Mouse (Mus musculus): Measurements from ENCODE around the gene Eif3c. TPM values are rescaled to one million over a fixed set of nuclear protein-coding genes. Genes with fewer than 3 reads are reported as not detected.

The Eif3c gene
- polyA plus RNA-seq, 1 experiment from 2014 or later, result 189 TPM

- Histone ChIP-seq H3K36me3 (ENCODE audit: control insufficient read depth, insufficient read depth, low read length) (no peaks in the 10 kb centered on the region), H3K4me2 (no peak overlapping the region), H3K4me1 (ENCODE audit: control insufficient read depth, insufficient read depth, low read length) (no peaks in the 10 kb centered on the region), H3K9me3 (ENCODE audit: control insufficient read depth, low read length) (no peaks in the 10 kb centered on the region), H3K9ac (ENCODE audit: low read length) (no peak overlapping the region), H3K27ac (ENCODE audit: low read depth, low read length) (no peak overlapping the region), H3K4me3 (ENCODE audit: low read depth, low read length) (no peak overlapping the region), H3K27me3 (ENCODE audit: control insufficient read depth, insufficient read depth, low read length) (no peaks in the 10 kb centered on the region)
- no peak for DNase-seq (ENCODE audit: low spot score, missing footprints)
- 84% methylated on average over 5 of the region's 5 CpGs for WGBS
- ATAC-seq (ENCODE audit: low FRiP score), result no peak
Measured at GRCm38 (mm10) chr7:126595890-126596289, 29.7 kb upstream of the Eif3c start.

- WGBS, result 82% methylated on average over 11 of the region's 11 CpGs
- Histone ChIP-seq H3K4me2 (no peak within 1 kb of the TSS), H3K27ac (ENCODE audit: low read depth, low read length) (no peak within 1 kb of the TSS), H3K27me3 (ENCODE audit: control insufficient read depth, insufficient read depth, low read length) (no peaks in the 10 kb centered on the region), H3K4me1 (ENCODE audit: control insufficient read depth, insufficient read depth, low read length) (no peaks in the 10 kb centered on the region), H3K4me3 (ENCODE audit: low read depth, low read length) (no peak within 1 kb of the TSS), H3K36me3 (ENCODE audit: control insufficient read depth, insufficient read depth, low read length) (no peaks in the 10 kb centered on the region), H3K9me3 (ENCODE audit: control insufficient read depth, low read length) (no peaks in the 10 kb centered on the region), H3K9ac (ENCODE audit: low read length) (no peak within 1 kb of the TSS)
- DNase-seq (ENCODE audit: low spot score, missing footprints) (no peak), ATAC-seq (ENCODE audit: low FRiP score) (no peak)
Measured at GRCm38 (mm10) chr7:126594862-126595561, 28.8 kb upstream of the Eif3c start, which contains the start of gene Il27. Il27 (minus strand) TSS chr7:126594941.

GRCm38 (mm10) chr7:126587779-126588178 lies 21.6 kb upstream of the Eif3c start:
- 4% methylated on average over 16 of the region's 16 CpGs for WGBS
- Histone ChIP-seq H3K4me3 (ENCODE audit: low read depth, low read length) (no peak overlapping the region), H3K36me3 (ENCODE audit: control insufficient read depth, insufficient read depth, low read length) (no peaks in the 10 kb centered on the region), H3K9ac (ENCODE audit: low read length) (peak overlapping the region; percentile 38), H3K27me3 (ENCODE audit: control insufficient read depth, insufficient read depth, low read length) (peaks cover 3% of the 10 kb centered on the region; the same call in 1 of the 2 replicates), H3K27ac (ENCODE audit: low read depth, low read length) (no peak overlapping the region), H3K4me1 (ENCODE audit: control insufficient read depth, insufficient read depth, low read length) (peaks cover 3% of the 10 kb centered on the region; the same call in 1 of the 2 replicates), H3K4me2 (peak overlapping the region; percentile 30), H3K9me3 (ENCODE audit: control insufficient read depth, low read length) (no peaks in the 10 kb centered on the region)
- DNase-seq (ENCODE audit: low spot score, missing footprints) (peak; percentile 94), ATAC-seq (ENCODE audit: low FRiP score) (peak; percentile 61; the same call in 1 of the 2 replicates)

- Histone ChIP-seq H3K36me3 (ENCODE audit: control insufficient read depth, insufficient read depth, low read length) (no peaks in the 10 kb centered on the region), H3K27ac (ENCODE audit: low read depth, low read length) (no peak overlapping the region), H3K27me3 (ENCODE audit: control insufficient read depth, insufficient read depth, low read length) (peaks cover 3% of the 10 kb centered on the region; the same call in 1 of the 2 replicates), H3K4me2 (no peak overlapping the region), H3K9me3 (ENCODE audit: control insufficient read depth, low read length) (no peaks in the 10 kb centered on the region), H3K4me3 (ENCODE audit: low read depth, low read length) (no peak overlapping the region), H3K9ac (ENCODE audit: low read length) (no peak overlapping the region), H3K4me1 (ENCODE audit: control insufficient read depth, insufficient read depth, low read length) (peaks cover 6% of the 10 kb centered on the region)
- 78% methylated on average over 8 of the region's 8 CpGs for WGBS
- ATAC-seq (ENCODE audit: low FRiP score), result no peak
- no peak for DNase-seq (ENCODE audit: low spot score, missing footprints)
Measured at GRCm38 (mm10) chr7:126586839-126587238, 20.6 kb upstream of the Eif3c start.

GRCm38 (mm10) chr7:126585717-126586116 lies 19.5 kb upstream of the Eif3c start, which contains the start of gene Cln3:
Cln3 (minus strand) TSS chr7:126585817.
- Histone ChIP-seq H3K9me3 (ENCODE audit: control insufficient read depth, low read length) (no peaks in the 10 kb centered on the region), H3K4me3 (ENCODE audit: low read depth, low read length) (no peak within 1 kb of the TSS), H3K27me3 (ENCODE audit: control insufficient read depth, insufficient read depth, low read length) (peaks cover 3% of the 10 kb centered on the region; the same call in 1 of the 2 replicates), H3K9ac (ENCODE audit: low read length) (no peak within 1 kb of the TSS), H3K4me1 (ENCODE audit: control insufficient read depth, insufficient read depth, low read length) (peaks cover 6% of the 10 kb centered on the region), H3K27ac (ENCODE audit: low read depth, low read length) (no peak within 1 kb of the TSS), H3K4me2 (no peak within 1 kb of the TSS), H3K36me3 (ENCODE audit: control insufficient read depth, insufficient read depth, low read length) (no peaks in the 10 kb centered on the region)
- ATAC-seq (ENCODE audit: low FRiP score) (no peak), DNase-seq (ENCODE audit: low spot score, missing footprints) (no peak)
- WGBS, result 78% methylated on average over 6 of the region's 6 CpGs

GRCm38 (mm10) chr7:126584506-126584977 lies 18.3 kb upstream of the Eif3c start, which contains the start of gene Apobr:
Apobr (plus strand) TSS chr7:126584942.
- no peaks in the 10 kb centered on the region for H3K9me3 ChIP-seq (ENCODE audit: control insufficient read depth, low read length)
- no peak within 1 kb of the TSS for H3K4me3 ChIP-seq (ENCODE audit: low read depth, low read length)
- no peaks in the 10 kb centered on the region for H3K36me3 ChIP-seq (ENCODE audit: control insufficient read depth, insufficient read depth, low read length)
- no peak for DNase-seq (ENCODE audit: low spot score, missing footprints)
- no peak for ATAC-seq (ENCODE audit: low FRiP score)
- peak within 1 kb of the TSS; percentile 83 for H3K4me2 ChIP-seq
- no peak within 1 kb of the TSS for H3K27ac ChIP-seq (ENCODE audit: low read depth, low read length)
- H3K27me3 ChIP-seq (ENCODE audit: control insufficient read depth, insufficient read depth, low read length), result peaks cover 3% of the 10 kb centered on the region; the same call in 1 of the 2 replicates
- H3K4me1 ChIP-seq (ENCODE audit: control insufficient read depth, insufficient read depth, low read length), result peaks cover 6% of the 10 kb centered on the region
- no peak within 1 kb of the TSS; the same call in 1 of the 2 replicates for H3K9ac ChIP-seq (ENCODE audit: low read length)
- WGBS, result 79% methylated on average over 8 of the region's 8 CpGs

GRCm38 (mm10) chr7:126583761-126584160 lies 17.6 kb upstream of the Eif3c start:
- 60% methylated on average over 6 of the region's 6 CpGs for WGBS
- Histone ChIP-seq H3K9ac (ENCODE audit: low read length) (peak overlapping the region; percentile 69; the same call in 1 of the 2 replicates), H3K27ac (ENCODE audit: low read depth, low read length) (no peak overlapping the region), H3K36me3 (ENCODE audit: control insufficient read depth, insufficient read depth, low read length) (no peaks in the 10 kb centered on the region), H3K4me2 (peak overlapping the region; percentile 83), H3K4me1 (ENCODE audit: control insufficient read depth, insufficient read depth, low read length) (peaks cover 6% of the 10 kb centered on the region), H3K4me3 (ENCODE audit: low read depth, low read length) (peak overlapping the region; percentile 58), H3K27me3 (ENCODE audit: control insufficient read depth, insufficient read depth, low read length) (peaks cover 3% of the 10 kb centered on the region; the same call in 1 of the 2 replicates), H3K9me3 (ENCODE audit: control insufficient read depth, low read length) (no peaks in the 10 kb centered on the region)
- DNase-seq (ENCODE audit: low spot score, missing footprints) (no peak), ATAC-seq (ENCODE audit: low FRiP score) (no peak)

GRCm38 (mm10) chr7:126583251-126583709 lies 17.1 kb upstream of the Eif3c start:
- Histone ChIP-seq H3K4me1 (ENCODE audit: control insufficient read depth, insufficient read depth, low read length) (peaks cover 6% of the 10 kb centered on the region), H3K36me3 (ENCODE audit: control insufficient read depth, insufficient read depth, low read length) (no peaks in the 10 kb centered on the region), H3K4me3 (ENCODE audit: low read depth, low read length) (peak overlapping the region; percentile 58), H3K27ac (ENCODE audit: low read depth, low read length) (peak overlapping the region; percentile 75; the same call in 1 of the 2 replicates), H3K4me2 (peak overlapping the region; percentile 83), H3K9me3 (ENCODE audit: control insufficient read depth, low read length) (no peaks in the 10 kb centered on the region), H3K27me3 (ENCODE audit: control insufficient read depth, insufficient read depth, low read length) (peaks cover 3% of the 10 kb centered on the region; the same call in 1 of the 2 replicates), H3K9ac (ENCODE audit: low read length) (peak overlapping the region; percentile 69)
- WGBS, result 1% methylated on average over 22 of the region's 22 CpGs
- DNase-seq (ENCODE audit: low spot score, missing footprints) (peak; percentile 99), ATAC-seq (ENCODE audit: low FRiP score) (peak; percentile 86)

- H3K36me3 ChIP-seq (ENCODE audit: control insufficient read depth, insufficient read depth, low read length), result no peaks in the 10 kb centered on the region
- H3K4me3 ChIP-seq (ENCODE audit: low read depth, low read length), result peak overlapping the region; percentile 58
- 2% methylated on average over 20 of the region's 20 CpGs for WGBS
- H3K4me2 ChIP-seq, result peak overlapping the region; percentile 83
- ATAC-seq (ENCODE audit: low FRiP score) (peak; percentile 76), DNase-seq (ENCODE audit: low spot score, missing footprints) (peak; percentile 90)
- peaks cover 3% of the 10 kb centered on the region; the same call in 1 of the 2 replicates for H3K27me3 ChIP-seq (ENCODE audit: control insufficient read depth, insufficient read depth, low read length)
- no peaks in the 10 kb centered on the region for H3K9me3 ChIP-seq (ENCODE audit: control insufficient read depth, low read length)
- H3K9ac ChIP-seq (ENCODE audit: low read length), result peak overlapping the region; percentile 69
- H3K4me1 ChIP-seq (ENCODE audit: control insufficient read depth, insufficient read depth, low read length), result peaks cover 3% of the 10 kb centered on the region; the same call in 1 of the 2 replicates
- H3K27ac ChIP-seq (ENCODE audit: low read depth, low read length), result no peak overlapping the region; the same call in 1 of the 2 replicates
Measured at GRCm38 (mm10) chr7:126582759-126583158, 16.5 kb upstream of the Eif3c start.

All from midbrain, embryonic 11.5 days (tissue).